Mouse (Mus musculus) left cerebral cortex, postnatal 25 days (tissue): Measurements from ENCODE around the gene Prkar2a. TPM values are rescaled to one million over a fixed set of nuclear protein-coding genes. Genes with fewer than 3 reads are reported as not detected.

Experiments
- DNase-seq, 2 experiments: peaks; one replicate each; pipeline ENCODE4 v3.0.0; 2022; ENCODE audit warnings: low spot score in 2 of 2, mixed read lengths in 1 of 2
- intact Hi-C: fragments of 180-260 bp; cut with DNase I; formaldehyde crosslinking; loops from one replicate; pipeline ENCODE4 v1.15.1; 2025
- total RNA-seq, 2 experiments: library from RNA; stranded (reverse); gene quantifications; 2 replicates each; pipeline ENCODE4 v1.2.3; 2021

Gene Prkar2a
- total RNA-seq, 2 experiments from 2014 or later: 45.5 to 49.1 TPM

- intact Hi-C loops: no loop called here
- DNase-seq: no peak
Observed at GRCm38 (mm10) chr9:108746876-108747499, 57.9 kb downstream of the Prkar2a start.

DNA sequence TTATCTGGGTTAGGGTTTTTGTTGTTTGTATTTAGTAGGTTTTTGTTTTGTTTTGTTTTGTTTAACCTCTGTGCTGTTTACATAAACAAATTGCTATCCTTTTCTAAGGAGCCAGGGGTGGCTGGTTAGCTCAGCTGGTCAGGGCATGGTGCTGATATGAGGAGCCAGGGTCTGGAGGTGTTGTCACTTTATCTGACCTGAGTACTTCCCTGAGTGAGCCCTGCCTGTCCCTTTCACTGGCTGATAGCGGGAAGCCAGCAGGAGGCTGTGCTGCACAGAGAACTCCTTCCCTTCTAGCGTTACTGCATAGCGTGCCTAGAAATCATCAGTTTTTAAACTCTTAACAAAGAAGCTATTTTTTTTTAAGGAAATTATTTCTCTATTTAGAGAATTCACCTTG, 58.6 kb downstream of the Prkar2a start:
- DNase-seq: no peak
- intact Hi-C loops: no loop called here

DNA sequence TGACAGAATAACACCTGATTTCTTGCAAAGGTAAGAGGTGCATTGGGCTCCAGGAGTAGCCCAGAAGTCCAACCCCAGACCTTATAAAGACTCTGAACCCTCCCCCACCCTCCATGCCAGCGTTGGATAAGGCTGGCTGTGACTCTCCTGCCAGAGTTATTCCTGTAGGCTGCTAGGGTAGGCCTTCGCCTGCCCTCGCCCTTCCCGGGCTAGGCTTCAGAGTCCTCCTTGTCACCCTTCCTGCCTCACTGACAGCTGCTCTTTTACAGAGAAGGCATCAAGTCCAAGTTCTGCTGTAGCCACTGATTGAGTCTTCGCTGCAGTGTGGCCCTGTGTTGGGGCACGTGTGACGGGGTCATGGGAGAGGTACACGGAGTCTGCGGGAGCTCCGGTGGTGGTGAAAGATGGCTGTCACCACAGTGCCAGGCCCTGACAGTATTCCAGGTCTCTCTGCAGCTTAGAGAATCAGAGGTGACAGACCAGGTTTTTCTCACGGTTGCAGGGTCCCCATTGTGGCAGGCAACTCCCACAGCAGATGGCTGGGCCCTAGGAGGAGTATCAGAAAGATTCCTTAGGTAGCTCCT, 59.6 kb downstream of the Prkar2a start:
- intact Hi-C loops: no loop called here
- DNase-seq: no peak

GRCm38 (mm10) chr9:108750616-108751015, 61.5 kb downstream of the Prkar2a start:
- intact Hi-C loops: loop anchor here (5.0 kb wide), 1 partner anchor 67 kb away; no protein-coding TSS in a partner anchor

DNA sequence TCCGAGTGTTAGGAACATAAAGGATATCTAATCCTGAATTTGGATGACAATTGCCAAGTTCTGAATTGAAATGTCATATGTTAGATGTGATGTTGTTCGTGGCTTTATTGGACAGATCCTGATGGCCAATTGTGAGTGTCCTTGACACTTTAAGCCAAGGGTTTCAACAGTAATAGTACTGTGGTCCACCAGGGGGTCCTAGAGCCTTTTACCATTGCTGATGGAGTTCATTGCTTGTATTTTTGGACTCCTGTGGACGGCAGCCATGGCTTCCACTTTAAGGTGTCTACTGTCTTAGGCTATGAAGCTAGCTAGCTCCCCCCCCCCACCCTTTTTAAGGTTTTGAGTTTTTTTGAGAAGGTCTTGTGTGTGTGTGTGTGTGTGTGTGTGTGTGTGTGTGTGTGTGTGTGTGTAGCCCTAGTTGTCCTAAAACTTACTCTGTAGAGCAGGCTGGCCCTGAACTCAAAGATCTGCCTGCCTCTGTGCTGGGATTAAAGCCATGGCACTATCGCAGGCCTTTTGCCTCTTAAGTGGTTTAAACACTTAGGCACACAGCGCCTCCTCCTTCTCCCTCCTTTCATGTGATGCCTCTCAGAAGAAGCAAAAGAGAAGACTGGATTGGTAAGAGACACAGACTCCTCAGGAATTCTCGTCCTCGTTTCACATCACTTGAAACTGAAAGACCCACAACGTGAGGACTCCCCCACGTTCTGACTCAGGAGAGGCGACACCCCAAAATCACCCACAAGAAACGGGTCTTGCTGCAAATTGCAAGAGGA, 63.2 kb downstream of the Prkar2a start:
- intact Hi-C loops: loop anchor here (5.0 kb wide), 1 partner anchor 65 kb away; no protein-coding TSS in a partner anchor
- DNase-seq: no peak

More at GRCm38 (mm10) chr9:108750616-108751015, 61.5 kb downstream of the Prkar2a start:
- DNase-seq: no peak

DNA sequence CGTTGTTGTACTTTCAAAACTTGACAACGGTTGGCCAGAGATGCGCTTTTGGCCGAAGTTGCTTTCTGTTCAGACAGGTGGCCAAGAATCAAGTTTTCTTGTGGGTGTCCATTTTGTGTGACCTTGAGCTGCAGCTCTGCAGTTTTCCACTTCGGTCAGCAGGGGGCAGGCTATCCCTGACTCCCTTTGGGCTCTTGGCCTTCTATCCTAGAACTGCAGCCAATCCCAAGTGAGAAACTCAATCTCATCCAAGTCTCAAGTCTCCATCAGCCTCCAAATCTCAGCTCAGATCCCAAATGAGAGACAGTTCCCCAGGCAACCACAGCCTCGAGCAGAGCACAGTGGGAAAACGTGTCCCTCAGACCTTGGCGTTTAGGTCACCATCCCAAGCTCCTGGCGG, 64.2 kb downstream of the Prkar2a start:
- intact Hi-C loops: loop anchor here (5.0 kb wide), 1 partner anchor 64 kb away; no protein-coding TSS in a partner anchor
- peak; percentile 64 to 82 for DNase-seq

- no peak for DNase-seq
- intact Hi-C loops: loop anchor here (5.0 kb wide), 1 partner anchor 63 kb away; no protein-coding TSS in a partner anchor
Observed at GRCm38 (mm10) chr9:108753976-108754375, 64.9 kb downstream of the Prkar2a start.

DNA sequence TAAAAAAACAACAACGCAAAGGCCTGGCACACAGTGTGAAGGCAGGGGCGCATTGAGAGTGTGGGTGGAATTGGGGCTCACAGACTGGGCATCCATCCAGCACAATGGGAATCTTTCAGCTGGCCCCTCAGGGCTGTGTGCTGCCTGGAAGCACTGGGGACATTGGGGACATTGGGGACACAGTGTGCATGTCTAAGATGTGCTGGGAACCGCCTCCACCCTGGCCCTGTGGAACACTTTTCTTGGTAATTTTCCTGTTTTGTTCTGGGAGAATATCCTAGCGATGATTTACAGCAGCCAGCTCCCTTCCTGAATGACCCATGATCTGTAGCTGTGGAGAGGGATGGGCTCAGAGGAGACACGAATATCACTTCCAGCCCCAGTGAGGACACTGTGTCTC, 65.3 kb downstream of the Prkar2a start:
- intact Hi-C loops: loop anchor here (5.0 kb wide), 1 partner anchor 63 kb away; no protein-coding TSS in a partner anchor
- peak; percentile 14 to 35 for DNase-seq

DNA sequence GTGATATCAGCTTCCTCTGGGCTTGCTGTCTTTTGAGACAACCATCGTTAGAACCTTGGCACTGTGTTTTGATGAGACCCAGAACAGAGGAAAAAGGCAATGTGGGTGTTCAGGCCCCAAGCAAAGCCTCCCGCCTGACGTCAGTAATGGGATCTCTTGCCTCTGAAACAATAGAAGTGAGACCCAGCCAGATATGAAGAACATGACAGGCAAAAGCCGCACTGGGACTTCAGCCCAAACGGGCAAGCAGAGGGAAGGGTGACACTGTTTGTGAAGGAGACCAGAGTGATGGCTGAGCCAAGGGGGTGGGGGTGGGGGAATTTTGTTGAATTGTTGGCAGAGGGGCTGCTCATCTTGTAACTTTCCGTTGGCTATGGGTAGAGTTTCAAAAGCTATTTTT, 68.3 kb downstream of the Prkar2a start:
- no peak for DNase-seq
- intact Hi-C loops: no loop called here

- intact Hi-C loops: no loop called here
- no peak for DNase-seq
Observed at GRCm38 (mm10) chr9:108759121-108759520, 70.0 kb downstream of the Prkar2a start.

- DNase-seq: no peak
- intact Hi-C loops: no loop called here
Observed at GRCm38 (mm10) chr9:108759805-108760204, 70.7 kb downstream of the Prkar2a start.

- no peak for DNase-seq
- intact Hi-C loops: no loop called here
Observed at GRCm38 (mm10) chr9:108761561-108761960, 72.4 kb downstream of the Prkar2a start.

DNA sequence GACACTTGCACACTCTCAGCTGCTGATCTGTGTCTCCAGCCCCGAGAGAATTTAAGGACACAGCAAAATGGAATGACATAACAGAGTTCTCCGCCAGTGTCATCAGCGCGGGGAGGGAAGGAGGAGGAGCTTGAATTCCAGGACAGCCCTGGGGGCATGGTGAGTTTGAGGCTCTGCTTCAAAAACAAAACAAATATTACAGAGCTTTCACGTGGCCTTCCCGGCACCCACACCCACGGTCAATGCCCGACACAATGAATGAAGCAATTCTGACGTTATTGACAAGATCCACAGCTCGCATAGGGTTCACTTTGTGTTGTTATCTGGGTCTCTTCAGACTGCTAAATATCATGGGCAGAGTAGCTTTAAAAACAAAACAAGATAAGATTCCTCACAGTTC, 75.9 kb downstream of the Prkar2a start:
- intact Hi-C loops: no loop called here

GRCm38 (mm10) chr9:108776614-108777013, 87.5 kb downstream of the Prkar2a start:
- intact Hi-C loops: no loop called here

More for the DNA sequence above, 75.9 kb downstream of the Prkar2a start:
- DNase-seq: no peak

GRCm38 (mm10) chr9:108777276-108777675, 88.2 kb downstream of the Prkar2a start:
- intact Hi-C loops: no loop called here
- no peak for DNase-seq

More at GRCm38 (mm10) chr9:108776614-108777013, 87.5 kb downstream of the Prkar2a start:
- DNase-seq: no peak

GRCm38 (mm10) chr9:108780959-108781358, 91.8 kb downstream of the Prkar2a start:
- intact Hi-C loops: no loop called here
- DNase-seq: no peak

DNA sequence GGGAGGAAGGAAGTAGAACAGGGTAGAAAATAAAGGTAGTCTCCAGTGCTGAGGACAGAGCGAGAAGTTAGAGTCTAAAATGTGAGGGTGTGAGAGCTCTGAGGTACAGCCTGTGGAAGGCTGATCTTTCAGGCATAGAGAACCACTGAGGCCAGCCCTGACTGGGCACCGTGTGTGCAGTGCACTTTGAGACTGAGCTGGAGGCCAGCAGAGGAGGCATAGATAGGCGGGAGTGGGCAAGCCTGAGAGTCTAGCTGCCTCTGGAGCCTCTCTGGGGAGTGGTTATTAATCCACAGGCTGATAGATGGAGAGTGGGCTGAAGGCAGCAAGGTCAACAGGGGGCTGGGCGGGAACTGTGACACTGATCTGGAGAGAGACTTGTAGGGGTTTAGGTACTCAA, 92.8 kb downstream of the Prkar2a start:
- intact Hi-C loops: no loop called here
- no peak for DNase-seq

DNA sequence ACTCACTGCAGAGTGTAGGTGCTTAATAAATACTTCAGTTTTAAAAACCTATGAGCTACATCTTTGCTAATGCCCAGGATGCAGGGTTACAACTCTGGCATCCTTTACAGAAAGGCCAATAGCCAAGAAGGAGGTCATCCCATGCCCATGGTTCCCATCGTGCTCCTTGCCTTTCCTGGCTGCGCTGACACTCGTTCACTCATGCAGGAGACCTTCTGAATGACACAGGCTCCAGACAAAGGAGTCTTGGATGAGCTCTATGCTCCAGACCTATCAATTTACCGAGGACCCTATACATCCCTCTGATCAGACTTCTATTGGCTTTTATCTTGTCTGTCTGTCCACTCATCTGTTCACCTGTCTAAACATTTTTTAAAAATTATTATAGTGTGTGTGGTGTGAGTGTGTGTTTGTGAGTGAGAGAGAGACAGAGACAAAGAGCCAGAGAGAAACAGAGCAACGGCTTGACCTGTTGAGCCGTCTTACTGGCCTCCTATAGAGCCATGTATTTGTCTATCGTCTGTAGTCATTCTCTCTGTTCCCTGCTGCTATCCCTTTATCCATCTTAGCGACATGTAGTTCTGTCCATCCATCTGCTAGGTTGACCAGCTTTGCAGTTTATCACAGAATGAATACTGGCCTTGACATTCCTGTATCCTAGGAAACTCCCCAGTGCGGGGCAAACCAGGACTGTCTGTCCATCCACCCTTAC, 93.9 kb downstream of the Prkar2a start:
- no peak for DNase-seq
- intact Hi-C loops: no loop called here

- DNase-seq: peak; percentile 96 to 97
- intact Hi-C loops: no loop called here
Observed at GRCm38 (mm10) chr9:108783548-108784463, 94.7 kb downstream of the Prkar2a start, which contains the start of gene Ip6k2. Gene Ip6k2 (plus strand): TSS chr9:108783796.
